Mouse (Mus musculus): ENCODE data around the gene Ccdc3. TPM values are rescaled to one million over a fixed set of nuclear protein-coding genes. Genes with fewer than 3 reads are reported as not detected.
A peak's percentile ranks its signal among the peaks of the same experiment; 100 is the strongest.

Ccdc3 gene
- total and polyA plus RNA-seq, 2 experiments from 2014 or later: 8.4 to 18.9 TPM

GRCm38 (mm10) chr2:5160236-5160848, 22.8 kb downstream of the Ccdc3 start:
- 69% methylated on average over 11 of the region's 11 CpGs for whole genome bisulfite sequencing
- ATAC-seq: peak; percentile 50
- DNase-seq (ENCODE audit: low spot score): peak; percentile 55

GRCm38 (mm10) chr2:5161002-5161745, 23.6 kb downstream of the Ccdc3 start:
- Histone ChIP-seq H3K4me2 (ENCODE audit: low read depth, low read length) (no peak overlapping the region), H3K27ac (no peak overlapping the region), H3K4me3 (ENCODE audit: low read length) (no peak overlapping the region), H3K4me1 (ENCODE audit: insufficient read depth, low read length) (no peaks in the 10 kb centered on the region), H3K27me3 (ENCODE audit: insufficient read depth, low read length) (no peaks in the 10 kb centered on the region), H3K9ac (replicated peaks; ENCODE audit: low read length) (no peak overlapping the region), H3K36me3 (ENCODE audit: insufficient read depth, low read length) (no peaks in the 10 kb centered on the region), H3K9me3 (ENCODE audit: low read length) (no peaks in the 10 kb centered on the region)
- ATAC-seq (peak; percentile 22; the same call in 1 of the 2 replicates), DNase-seq (ENCODE audit: low spot score) (peak; percentile 18)
- peak; percentile 48 for TF ChIP-seq CTCF (IDR thresholded peaks at IDR 0.05; ENCODE audit: low read depth)
- 70% methylated on average over 11 of the region's 11 CpGs for WGBS

More at GRCm38 (mm10) chr2:5160236-5160848, 22.8 kb downstream of the Ccdc3 start:
- Histone ChIP-seq H3K4me3 (ENCODE audit: low read length) (no peak overlapping the region), H3K4me2 (ENCODE audit: low read depth, low read length) (no peak overlapping the region), H3K27me3 (ENCODE audit: insufficient read depth, low read length) (no peaks in the 10 kb centered on the region), H3K36me3 (ENCODE audit: insufficient read depth, low read length) (no peaks in the 10 kb centered on the region), H3K27ac (no peak overlapping the region), H3K4me1 (ENCODE audit: insufficient read depth, low read length) (no peaks in the 10 kb centered on the region), H3K9ac (replicated peaks; ENCODE audit: low read length) (no peak overlapping the region), H3K9me3 (ENCODE audit: low read length) (no peaks in the 10 kb centered on the region)
- no peak for TF ChIP-seq CTCF (IDR thresholded peaks at IDR 0.05; ENCODE audit: low read depth)

GRCm38 (mm10) chr2:5161908-5162674, 24.5 kb downstream of the Ccdc3 start:
- H3K9ac ChIP-seq (replicated peaks; ENCODE audit: low read length): no peak overlapping the region
- TF ChIP-seq CTCF (IDR thresholded peaks at IDR 0.05; ENCODE audit: low read depth): no peak
- no peak overlapping the region for H3K27ac ChIP-seq
- H3K4me1 ChIP-seq (ENCODE audit: insufficient read depth, low read length): no peaks in the 10 kb centered on the region
- H3K4me2 ChIP-seq (ENCODE audit: low read depth, low read length): no peak overlapping the region
- H3K27me3 ChIP-seq (ENCODE audit: insufficient read depth, low read length): no peaks in the 10 kb centered on the region
- H3K4me3 ChIP-seq (ENCODE audit: low read length): no peak overlapping the region
- ATAC-seq (no peak), DNase-seq (ENCODE audit: low spot score) (no peak)
- H3K36me3 ChIP-seq (ENCODE audit: insufficient read depth, low read length): no peaks in the 10 kb centered on the region
- H3K9me3 ChIP-seq (ENCODE audit: low read length): no peaks in the 10 kb centered on the region
- WGBS: 87% methylated on average over 3 of the region's 3 CpGs

- no peaks in the 10 kb centered on the region for H3K9me3 ChIP-seq (ENCODE audit: low read length)
- TF ChIP-seq CTCF (IDR thresholded peaks at IDR 0.05; ENCODE audit: low read depth): no peak
- ATAC-seq (no peak), DNase-seq (ENCODE audit: low spot score) (no peak)
- no peak overlapping the region for H3K4me3 ChIP-seq (ENCODE audit: low read length)
- H3K4me1 ChIP-seq (ENCODE audit: insufficient read depth, low read length): no peaks in the 10 kb centered on the region
- 57% methylated on average over 5 of the region's 5 CpGs for WGBS
- H3K36me3 ChIP-seq (ENCODE audit: insufficient read depth, low read length): no peaks in the 10 kb centered on the region
- no peak overlapping the region for H3K4me2 ChIP-seq (ENCODE audit: low read depth, low read length)
- no peaks in the 10 kb centered on the region for H3K27me3 ChIP-seq (ENCODE audit: insufficient read depth, low read length)
- no peak overlapping the region for H3K9ac ChIP-seq (replicated peaks; ENCODE audit: low read length)
- H3K27ac ChIP-seq: no peak overlapping the region
Measured at GRCm38 (mm10) chr2:5162756-5163155, 25.2 kb downstream of the Ccdc3 start.

GRCm38 (mm10) chr2:5165941-5166361, 28.4 kb downstream of the Ccdc3 start:
- Histone ChIP-seq H3K36me3 (ENCODE audit: insufficient read depth, low read length) (no peaks in the 10 kb centered on the region), H3K4me2 (ENCODE audit: low read depth, low read length) (no peak overlapping the region), H3K27me3 (ENCODE audit: insufficient read depth, low read length) (no peaks in the 10 kb centered on the region), H3K4me3 (ENCODE audit: low read length) (no peak overlapping the region), H3K9me3 (ENCODE audit: low read length) (no peaks in the 10 kb centered on the region), H3K27ac (no peak overlapping the region), H3K9ac (replicated peaks; ENCODE audit: low read length) (no peak overlapping the region), H3K4me1 (ENCODE audit: insufficient read depth, low read length) (no peaks in the 10 kb centered on the region)
- ATAC-seq: no peak
- no peak for TF ChIP-seq CTCF (IDR thresholded peaks at IDR 0.05; ENCODE audit: low read depth)
- WGBS: 67% methylated on average over 4 of the region's 4 CpGs
- DNase-seq (ENCODE audit: low spot score): no peak

- ATAC-seq: no peak
- Histone ChIP-seq H3K4me1 (ENCODE audit: insufficient read depth, low read length) (no peaks in the 10 kb centered on the region), H3K9ac (replicated peaks; ENCODE audit: low read length) (no peak overlapping the region), H3K4me3 (ENCODE audit: low read length) (no peak overlapping the region), H3K36me3 (ENCODE audit: insufficient read depth, low read length) (no peaks in the 10 kb centered on the region), H3K27ac (no peak overlapping the region), H3K27me3 (ENCODE audit: insufficient read depth, low read length) (no peaks in the 10 kb centered on the region), H3K9me3 (ENCODE audit: low read length) (no peaks in the 10 kb centered on the region), H3K4me2 (ENCODE audit: low read depth, low read length) (no peak overlapping the region)
- DNase-seq (ENCODE audit: low spot score): no peak
- 97% methylated on average over 2 of the region's 2 CpGs for WGBS
- no peak for TF ChIP-seq CTCF (IDR thresholded peaks at IDR 0.05; ENCODE audit: low read depth)
Measured at GRCm38 (mm10) chr2:5166796-5167195, 29.2 kb downstream of the Ccdc3 start.

All from hindbrain, postnatal 0 days (tissue).